Mouse (Mus musculus) lung, adult 2 months (tissue): ENCODE results near the gene Ugdh. TPM values are rescaled to one million over a fixed set of nuclear protein-coding genes. Genes with fewer than 3 reads are reported as not detected.

Experiments used
- DNase-seq: peaks from one replicate; pipeline ENCODE4 v3.0.0; 2022
- H3K4me1 ChIP-seq: fragments of 200-500 bp; 2 replicates; pipeline ENCODE4 v1.6.1; 2011; ENCODE audit warnings: low read length; ENCODE audit not compliant: control insufficient read depth, insufficient read depth
- H3K4me3 ChIP-seq: fragments of 200-500 bp; replicated peaks from 2 replicates; pipeline ENCODE3; 2011; ENCODE audit warnings: low read depth, mild to moderate bottlenecking, control low read depth, low read length; ENCODE audit errors: extremely low read depth
- CTCF ChIP-seq: fragments of 200-500 bp; IDR thresholded peaks from 2 replicates; pipeline ENCODE4 v1.5.1; 2011; ENCODE audit warnings: mild to moderate bottlenecking, low read length, control low read depth; ENCODE audit not compliant: insufficient read depth
- POLR2A ChIP-seq: fragments of 200-500 bp; IDR thresholded peaks from 2 replicates; pipeline ENCODE4 v1.6.1; 2011; ENCODE audit warnings: low read depth, mild to moderate bottlenecking, control low read depth, low read length, borderline replicate concordance; ENCODE audit errors: extremely low read depth
- WGBS: fragments of 180-500 bp; shearing (Covaris S2); methylation state at CpG from one replicate; pipeline ENCODE4 v1.1.7; 2018; 5-methylcytosine and 5-hydroxymethylcytosine counted together
- polyA plus RNA-seq: library from polyadenylated mRNA; depleted of rRNA; stranded (reverse); fragments of >200 nt; gene quantifications from 2 replicates; pipeline ENCODE4 v1.2.3, GENCODE M21; 2012; rRNA removed

The Ugdh gene
- polyA plus RNA-seq, 1 experiment = 12.2 TPM

- Histone ChIP-seq H3K4me1 (no peaks in the 10 kb centered on the region), H3K4me3 (no peak overlapping the region)
- no peak for TF ChIP-seq POLR2A
- TF ChIP-seq CTCF = no peak
- no peak for DNase-seq
- 87% methylated on average over 7 of the region's 7 CpGs for WGBS
Observed at GRCm38 (mm10) chr5:65371551-65371950, 64.2 kb downstream of the Ugdh start.

- no peak overlapping the region for H3K4me3 ChIP-seq
- TF ChIP-seq POLR2A = no peak
- no peaks in the 10 kb centered on the region for H3K4me1 ChIP-seq
- WGBS = 59% methylated on average over 11 of the region's 11 CpGs
- DNase-seq = no peak
Observed at GRCm38 (mm10) chr5:65367837-65368236, 67.9 kb downstream of the Ugdh start.

Other genes with a start within 250 kb of the Ugdh start
- 5.0 and 6.4 TPM in 2 replicates for gene Wdr19, start 236.3 kb downstream of the Ugdh start, polyA plus RNA-seq
- gene Rfc1, start 100.3 kb downstream of the Ugdh start, polyA plus RNA-seq = 7.4 and 11.6 TPM in 2 replicates
- 0.44 and 0.78 TPM in 2 replicates for gene Klb, start 87.6 kb downstream of the Ugdh start, polyA plus RNA-seq
- gene Rpl9, start 44.5 kb downstream of the Ugdh start, polyA plus RNA-seq = 152 and 224 TPM in 2 replicates
- gene Lias, start 44.5 kb downstream of the Ugdh start, polyA plus RNA-seq = 6.3 and 13.1 TPM in 2 replicates
- not detected in 2 replicates for gene Gm43552, start 56.9 kb upstream of the Ugdh start, polyA plus RNA-seq
- 137 and 157 TPM in 2 replicates for gene Smim14, start 101.2 kb upstream of the Ugdh start, polyA plus RNA-seq
- gene Ube2k, start 101.3 kb upstream of the Ugdh start, polyA plus RNA-seq = 12.3 and 15.1 TPM in 2 replicates